Mouse (Mus musculus) C2C12 (cell line): ENCODE results near the gene Coro2b.

ENCODE experiments used
- CEBPB ChIP-seq: IDR thresholded peaks from one replicate; pipeline ENCODE4 v1.6.1; 2011; ENCODE audit warnings: low read depth, mild to moderate bottlenecking, control low read depth, moderate library complexity
- CTCF ChIP-seq: IDR thresholded peaks from one replicate; pipeline ENCODE4 v1.5.1; 2011; ENCODE audit not compliant: control insufficient read depth, insufficient read depth, insufficient read length
- MAX ChIP-seq: IDR thresholded peaks from one replicate; pipeline ENCODE4 v1.6.1; 2011; ENCODE audit warnings: mild to moderate bottlenecking, control low read depth
- USF1 ChIP-seq: IDR thresholded peaks from one replicate; pipeline ENCODE4 v1.6.1; 2011; ENCODE audit warnings: low read depth, mild to moderate bottlenecking, control low read depth, moderate library complexity

DNA sequence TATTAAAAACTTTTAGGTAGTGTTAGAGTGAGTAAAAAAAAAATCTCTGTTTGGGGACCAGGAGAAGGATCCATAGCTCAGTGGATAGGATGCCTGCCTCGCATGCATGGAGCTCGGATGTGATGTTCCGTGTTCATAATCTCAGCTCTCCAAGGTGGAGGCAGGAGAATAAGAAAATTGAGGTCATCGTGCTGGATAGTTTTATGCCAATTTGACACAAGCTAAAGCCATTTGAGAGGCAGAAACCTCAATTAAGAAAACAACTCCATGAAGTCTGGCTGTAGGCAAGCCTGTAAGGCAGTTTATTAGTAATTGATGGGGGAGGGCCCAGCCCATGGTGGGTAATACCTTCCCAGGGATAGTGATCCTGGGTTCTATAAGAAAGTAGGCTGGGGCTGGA, 23.6 kb upstream of the Coro2b start:
- no peak for TF ChIP-seq CTCF
- no peak for TF ChIP-seq USF1
- TF ChIP-seq MAX = no peak
- TF ChIP-seq CEBPB = no peak
